Mouse (Mus musculus) v-Abl transformed pro-B cells (cell line): ENCODE results near the gene Tmem201.
"Not testable (repeated sequence)": the region's sequence is repeated elsewhere in the genome, so short reads cannot be mapped to it uniquely, and the experiment has no call there.

Source experiments
- in situ Hi-C, 2 experiments: fragments of 400-800 bp; cut with MboI; formaldehyde crosslinking; loops; one replicate each; pipeline ENCODE4 v1.15.1; 2025; ENCODE audit not compliant: unreplicated experiment in 2 of 2

Gene Tmem201

DNA sequence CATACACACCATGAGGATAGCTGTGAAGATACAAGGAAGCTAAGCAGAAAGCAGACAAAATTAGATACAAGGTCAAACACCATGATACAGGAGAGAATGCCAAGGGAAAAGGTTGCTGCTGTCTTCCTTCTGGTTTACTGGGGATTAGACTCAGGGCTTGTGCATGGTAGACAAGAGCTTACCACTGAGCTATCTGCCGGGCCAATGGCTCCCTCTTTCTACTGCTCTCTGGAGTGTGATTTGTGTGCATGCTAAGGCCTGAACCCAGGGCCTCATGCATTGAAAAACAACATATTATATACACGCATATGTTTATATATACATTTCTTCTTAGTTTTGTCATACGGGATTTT is 11.8 kb upstream of the Tmem201 start:
- in situ Hi-C loops: not testable (repeated sequence)

DNA sequence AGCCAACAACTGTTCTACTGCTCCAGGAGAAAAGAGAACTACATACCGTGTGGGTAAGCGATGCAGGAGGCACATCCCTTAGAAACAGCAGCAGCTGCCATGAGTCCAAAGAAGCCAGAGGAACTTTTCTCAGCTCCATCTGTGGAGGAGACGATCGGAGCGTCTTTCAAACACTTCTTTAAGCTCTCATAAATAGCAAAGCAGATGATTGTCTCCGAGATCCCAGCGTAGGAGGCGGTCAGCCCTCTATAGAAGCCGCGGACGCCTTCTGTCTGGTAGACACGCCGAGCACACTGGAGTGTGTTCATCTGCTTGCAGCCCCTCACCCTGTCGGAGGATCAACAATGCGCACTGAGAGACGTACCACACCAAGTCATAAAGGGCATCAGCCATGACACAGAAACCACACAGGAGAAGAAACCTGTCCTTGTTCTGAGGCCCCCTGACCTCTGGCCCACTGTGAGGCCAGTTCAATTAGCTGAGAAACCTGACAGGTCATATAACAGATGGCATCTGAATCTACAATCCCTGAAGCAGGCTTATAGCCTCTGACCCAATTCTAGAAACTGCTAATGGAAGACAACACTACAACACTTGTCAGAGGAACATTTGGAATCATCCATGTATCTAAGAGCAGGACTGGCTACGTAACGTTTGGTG is 11.3 kb upstream of the Tmem201 start:
- in situ Hi-C loops: no loop called here

DNA sequence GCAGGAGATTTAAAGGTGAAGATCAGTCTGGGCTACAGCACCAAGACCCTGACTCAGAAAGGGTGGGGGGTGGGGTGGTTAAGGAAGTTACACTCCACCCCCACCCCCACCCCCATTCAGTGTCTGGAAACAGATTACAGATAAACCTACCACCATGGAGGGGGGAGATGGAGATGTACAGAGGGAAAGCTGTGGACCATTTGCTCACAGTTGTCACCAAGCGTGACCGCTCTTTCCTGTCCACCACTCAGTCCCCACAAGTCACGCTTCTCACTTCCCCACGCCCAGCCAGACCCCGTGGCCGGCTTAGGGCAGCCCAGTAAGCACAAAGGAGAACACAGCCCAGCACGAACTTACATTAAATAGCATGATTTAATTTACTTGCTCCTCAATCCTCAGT is 6.3 kb upstream of the Tmem201 start:
- in situ Hi-C loops: no loop called here

DNA sequence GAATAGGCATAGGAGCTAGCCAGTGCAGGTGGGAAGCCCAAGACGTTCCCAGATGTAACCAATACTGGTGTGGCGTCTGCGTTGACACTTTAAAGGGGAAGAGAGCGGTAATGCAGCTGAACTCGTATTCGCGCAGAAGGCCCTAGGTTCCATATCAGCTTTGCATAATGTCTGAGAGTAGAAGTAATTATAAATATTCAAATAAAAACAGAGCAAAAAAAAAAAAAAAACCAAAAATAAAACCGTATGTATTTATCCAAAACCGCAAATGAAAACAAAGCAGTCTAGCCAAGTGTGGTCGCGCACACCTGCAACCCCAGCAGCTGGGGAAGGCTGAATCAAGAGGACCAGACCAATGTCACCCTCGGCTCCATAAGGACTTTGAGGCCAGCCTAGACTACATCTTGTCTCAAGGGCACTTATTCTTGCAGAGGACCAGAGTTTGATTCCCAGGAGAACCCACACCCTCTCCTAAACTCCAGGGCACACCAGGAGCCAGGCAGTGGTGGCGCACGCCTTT is 4.2 kb upstream of the Tmem201 start:
- in situ Hi-C loops: no loop called here

DNA sequence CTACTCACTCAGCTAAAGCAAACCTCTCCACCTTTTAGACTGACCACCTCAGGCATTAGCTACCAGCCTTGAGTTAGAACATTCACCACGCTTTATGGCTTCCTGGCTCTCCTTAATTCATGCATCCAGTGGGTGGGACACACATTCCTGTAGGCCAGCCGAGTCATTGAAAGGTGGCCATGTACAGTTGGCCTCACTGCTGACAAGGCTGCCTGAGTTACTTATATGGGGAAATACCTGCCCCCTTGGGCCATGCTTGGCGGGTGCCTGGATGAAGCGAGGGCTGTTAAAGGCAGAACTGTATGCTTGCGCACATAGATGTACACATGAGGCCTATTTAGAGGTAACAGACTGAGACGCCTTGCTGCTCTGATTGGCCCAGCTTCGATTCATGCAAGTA is 2.5 kb upstream of the Tmem201 start:
- in situ Hi-C loops: no loop called here

DNA sequence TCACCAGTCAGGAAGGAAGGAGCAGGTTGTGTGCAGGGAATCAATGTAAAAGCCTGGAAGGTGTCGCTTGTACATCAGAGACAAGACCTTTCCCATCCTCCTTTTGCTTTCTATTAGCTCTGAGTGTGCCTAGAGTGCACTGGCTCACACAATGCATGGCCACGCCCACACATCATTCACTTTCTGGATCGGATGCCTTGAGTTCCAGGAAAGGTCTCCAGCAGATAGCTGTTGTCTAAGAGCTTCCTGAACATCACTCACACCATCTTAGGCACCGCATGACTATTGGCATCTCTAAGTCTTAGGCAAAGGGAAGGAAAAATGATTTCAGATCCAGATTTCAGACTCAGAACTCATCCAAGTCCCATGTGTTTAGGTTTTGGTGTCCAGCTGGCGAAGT is 1.6 kb upstream of the Tmem201 start:
- in situ Hi-C loops: loop anchor here in 1 of 2 experiments (5.0 kb wide), 1 partner anchor 63 kb away; no protein-coding TSS in a partner anchor

DNA sequence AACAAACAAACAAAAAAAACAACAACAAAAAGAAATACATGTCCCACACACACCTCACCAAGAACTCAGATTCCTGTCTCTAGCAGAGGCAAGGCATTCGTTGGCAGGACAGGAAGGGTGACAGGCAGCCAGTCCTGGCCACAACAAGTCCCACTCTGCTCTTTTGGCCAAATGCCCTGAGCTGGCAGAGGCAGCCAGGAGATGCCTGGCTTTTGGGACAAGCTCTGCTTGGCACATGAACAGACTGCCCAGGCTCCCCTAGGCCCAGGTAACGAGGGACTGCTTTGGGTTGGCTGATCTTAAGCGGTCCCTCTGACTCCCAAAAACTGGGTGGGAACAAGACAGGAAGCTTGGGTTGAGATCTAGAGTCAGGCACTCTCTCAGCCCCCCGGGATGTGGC is 1.3 kb downstream of the Tmem201 start:
- in situ Hi-C loops: loop anchor here in 1 of 2 experiments (5.0 kb wide), 1 partner anchor 66 kb away; no protein-coding TSS in a partner anchor

DNA sequence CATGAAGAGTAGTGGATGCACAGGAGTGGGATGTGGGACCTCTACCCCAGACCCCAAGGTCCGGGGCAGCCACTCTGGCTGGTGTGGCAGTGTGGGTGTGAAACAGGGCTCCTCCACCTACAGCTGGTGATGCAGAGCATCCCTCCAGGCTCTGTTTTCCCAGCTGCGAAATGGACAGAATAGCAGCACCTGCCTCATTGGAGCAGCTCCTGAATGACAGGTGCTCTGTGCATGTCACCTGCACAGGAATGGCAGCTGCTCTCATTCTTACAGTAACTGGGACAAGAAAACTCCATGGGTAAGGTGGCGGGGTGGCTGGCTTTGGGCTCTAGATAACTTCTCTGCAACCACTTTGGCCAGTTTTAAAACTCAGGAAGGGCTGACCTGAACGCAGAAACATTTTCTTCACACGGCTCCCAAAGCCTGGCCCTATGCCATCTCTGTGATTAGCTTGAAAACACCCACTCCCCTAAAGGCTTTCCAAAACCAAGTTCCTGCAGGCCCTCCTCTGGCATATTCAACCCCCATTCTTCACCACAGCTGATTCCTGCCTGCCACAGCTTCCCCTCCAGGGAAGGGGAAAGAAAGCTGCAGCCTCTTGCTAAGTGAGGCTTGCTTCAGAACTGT is 2.1 kb downstream of the Tmem201 start:
- in situ Hi-C loops: loop anchor here in 1 of 2 experiments (5.0 kb wide), 1 partner anchor 67 kb away; no protein-coding TSS in a partner anchor

DNA sequence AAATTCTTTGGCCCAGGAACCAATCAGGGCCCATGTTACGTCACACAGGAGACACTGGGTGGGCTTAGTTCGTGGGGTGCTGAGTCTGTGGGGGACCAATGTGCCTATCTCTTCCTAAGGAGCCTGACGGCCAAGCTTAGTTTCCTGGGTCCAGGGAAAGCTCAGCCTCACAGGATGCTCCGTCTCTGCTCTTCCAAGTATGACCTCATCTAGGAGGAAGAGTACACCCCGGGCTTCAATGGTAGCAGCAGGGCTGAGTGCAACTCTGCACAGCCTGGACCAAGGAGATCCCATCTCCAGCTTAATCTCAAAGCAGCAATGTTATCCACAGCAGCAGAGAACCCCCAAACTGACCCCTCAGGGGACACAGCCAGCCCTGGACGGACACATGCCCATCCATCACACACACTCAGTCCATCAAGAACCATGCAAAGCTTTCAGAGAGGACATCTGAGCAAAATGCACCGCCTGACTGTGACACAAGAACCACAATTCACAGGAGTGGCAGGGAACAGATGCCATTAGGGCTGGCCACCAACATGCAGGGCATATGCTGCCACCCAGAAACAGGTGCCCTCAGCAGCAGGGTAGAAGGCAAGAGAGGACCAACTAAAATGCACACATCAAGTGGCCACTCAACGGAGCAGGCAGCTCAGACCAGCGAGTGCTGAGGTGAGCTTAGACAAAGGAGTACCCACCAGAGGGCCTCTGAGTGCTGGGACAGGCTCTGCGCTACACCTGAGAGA is 2.9 kb downstream of the Tmem201 start:
- in situ Hi-C loops: loop anchor here in 1 of 2 experiments (5.0 kb wide), 1 partner anchor 67 kb away; no protein-coding TSS in a partner anchor

DNA sequence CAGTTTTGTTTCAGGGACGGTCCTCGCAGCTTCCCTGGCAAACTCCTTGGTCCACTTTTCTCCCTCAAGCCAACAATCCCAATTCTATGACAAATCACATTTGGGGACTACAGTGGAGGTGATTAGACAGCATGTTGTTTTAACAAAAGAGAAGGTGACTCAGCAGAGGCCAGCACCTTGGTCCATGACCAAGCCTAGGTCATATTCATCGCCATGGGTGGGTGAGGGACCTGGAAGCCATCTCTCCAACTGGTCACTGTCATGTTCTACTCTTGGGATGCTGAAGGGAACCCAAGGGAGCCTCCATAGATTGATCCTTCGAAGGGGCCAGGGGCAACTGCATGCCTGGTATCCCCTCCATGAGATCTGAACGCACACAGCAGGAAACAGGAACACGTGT is 3.6 kb downstream of the Tmem201 start:
- in situ Hi-C loops: no loop called here

DNA sequence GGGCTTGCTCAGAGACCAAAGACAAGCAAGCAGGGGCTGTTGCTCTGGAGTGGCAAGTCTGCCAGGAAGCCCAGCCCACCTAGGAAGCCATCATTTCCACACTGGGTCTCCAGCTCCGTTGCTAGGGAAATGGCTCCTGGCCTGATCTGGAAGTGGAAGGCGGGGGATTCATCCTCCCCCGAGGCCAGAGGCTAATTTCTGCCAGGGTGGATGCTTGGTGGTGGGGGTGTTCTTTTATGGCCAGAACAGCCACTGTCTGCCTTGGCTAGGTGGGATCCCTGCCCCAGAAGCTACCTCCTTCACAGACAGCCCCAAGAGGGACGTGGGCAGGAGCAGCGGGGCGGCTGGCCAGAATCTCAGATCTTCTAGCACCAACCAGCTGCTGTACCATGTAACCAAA is 4.1 kb downstream of the Tmem201 start:
- in situ Hi-C loops: no loop called here

DNA sequence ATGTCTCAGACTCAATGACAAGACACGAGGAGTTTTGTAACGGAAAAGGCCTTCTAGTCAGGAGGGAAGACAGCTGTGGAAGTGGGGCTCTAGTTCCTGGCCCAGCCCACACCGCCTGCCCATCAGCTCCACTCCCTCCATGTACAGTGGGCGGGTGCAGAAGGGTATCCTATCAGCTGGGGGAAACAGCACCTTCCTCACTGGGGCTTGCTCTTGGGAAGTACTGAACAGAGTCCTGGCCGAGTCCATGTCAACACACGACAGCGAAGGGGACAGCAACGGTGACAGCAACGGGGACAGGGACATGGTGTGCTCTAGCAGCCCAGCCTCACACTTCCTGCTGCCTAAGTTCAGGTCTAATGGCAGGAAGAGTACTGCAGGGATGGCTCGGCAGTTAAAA is 5.0 kb downstream of the Tmem201 start:
- in situ Hi-C loops: no loop called here

DNA sequence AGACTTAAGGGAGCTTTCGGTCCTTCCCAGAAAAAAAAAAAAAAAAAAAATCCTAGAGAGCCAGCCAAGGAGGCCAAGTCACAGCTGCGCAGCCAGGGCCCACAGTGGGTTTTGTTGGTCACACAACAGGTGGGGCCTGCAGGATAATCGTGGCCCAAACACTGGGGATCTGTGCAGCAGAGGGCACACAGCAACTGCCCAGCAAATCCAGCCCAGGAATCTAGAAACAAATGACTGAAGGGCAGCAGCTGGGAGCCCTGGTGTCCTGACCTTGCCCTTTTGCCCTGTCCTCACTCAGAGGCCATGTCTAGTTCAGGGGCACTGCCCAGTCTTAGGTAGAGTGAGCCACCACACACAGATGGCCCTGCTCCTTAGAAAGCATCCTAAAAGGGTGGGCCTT is 5.5 kb downstream of the Tmem201 start:
- in situ Hi-C loops: no loop called here

DNA sequence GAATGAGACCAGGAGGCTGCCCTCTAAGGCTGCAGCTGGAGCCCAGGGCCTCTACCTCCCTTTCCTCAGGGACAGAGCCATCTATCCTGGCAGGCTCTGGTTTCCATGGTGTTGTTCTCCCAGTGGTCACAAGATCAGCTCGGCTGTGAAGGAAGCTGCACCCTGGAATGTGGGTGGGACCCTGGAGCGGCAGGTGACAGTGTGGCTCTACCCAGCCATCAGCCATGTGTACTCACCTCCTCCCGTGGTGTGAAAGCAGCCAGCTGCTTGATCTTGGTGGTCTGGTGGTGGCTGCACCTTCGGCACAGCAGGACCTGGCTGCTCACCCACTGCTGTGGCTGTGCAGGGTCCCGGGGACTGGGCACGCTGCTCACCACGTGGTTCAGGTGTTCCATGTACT is 7.0 kb downstream of the Tmem201 start:
- in situ Hi-C loops: no loop called here

DNA sequence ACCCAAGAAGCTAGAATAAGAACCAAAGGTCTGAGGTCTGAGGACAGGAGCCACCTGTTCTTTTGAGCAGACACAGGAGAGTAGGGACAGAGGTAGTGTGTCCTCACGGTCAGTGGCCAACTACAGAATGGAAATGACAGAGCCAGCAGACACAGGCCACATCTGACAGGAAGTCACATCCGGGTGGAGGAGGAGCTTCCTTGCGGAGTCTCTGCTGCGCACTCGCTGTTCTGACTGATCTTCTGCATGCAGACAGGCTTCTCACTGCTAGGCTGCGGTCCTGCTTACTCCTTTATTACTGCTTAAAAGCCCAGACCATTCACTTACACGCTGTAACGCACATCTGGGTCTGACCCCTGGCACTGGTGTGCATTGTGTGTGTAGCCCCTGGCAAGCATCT is 9.0 kb downstream of the Tmem201 start:
- in situ Hi-C loops: loop anchor here in 1 of 2 experiments (5.0 kb wide), 2 partner anchors 78 to 373 kb away; no protein-coding TSS in a partner anchor

DNA sequence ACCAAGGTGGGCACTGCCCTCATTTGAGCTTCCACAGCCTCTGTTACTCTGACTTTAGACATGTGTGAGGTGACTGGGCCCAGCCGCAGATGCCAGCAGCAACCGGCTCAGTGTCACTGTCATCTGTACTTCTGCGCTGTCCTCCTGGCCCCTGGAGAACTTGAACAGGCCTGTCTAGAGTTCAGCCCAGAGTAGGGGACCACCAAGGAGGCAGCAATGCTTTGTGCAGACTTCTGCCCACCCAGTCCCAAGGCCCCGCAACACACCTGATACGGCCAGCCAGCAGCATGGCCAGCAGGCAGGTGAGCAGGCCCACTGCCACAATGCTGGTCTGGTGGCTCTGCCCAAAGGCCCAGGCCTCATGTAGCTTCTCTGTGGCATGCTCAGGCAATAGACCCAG is 10.2 kb downstream of the Tmem201 start:
- in situ Hi-C loops: loop anchor here in 1 of 2 experiments (5.0 kb wide), 2 partner anchors 80 to 375 kb away; no protein-coding TSS in a partner anchor

DNA sequence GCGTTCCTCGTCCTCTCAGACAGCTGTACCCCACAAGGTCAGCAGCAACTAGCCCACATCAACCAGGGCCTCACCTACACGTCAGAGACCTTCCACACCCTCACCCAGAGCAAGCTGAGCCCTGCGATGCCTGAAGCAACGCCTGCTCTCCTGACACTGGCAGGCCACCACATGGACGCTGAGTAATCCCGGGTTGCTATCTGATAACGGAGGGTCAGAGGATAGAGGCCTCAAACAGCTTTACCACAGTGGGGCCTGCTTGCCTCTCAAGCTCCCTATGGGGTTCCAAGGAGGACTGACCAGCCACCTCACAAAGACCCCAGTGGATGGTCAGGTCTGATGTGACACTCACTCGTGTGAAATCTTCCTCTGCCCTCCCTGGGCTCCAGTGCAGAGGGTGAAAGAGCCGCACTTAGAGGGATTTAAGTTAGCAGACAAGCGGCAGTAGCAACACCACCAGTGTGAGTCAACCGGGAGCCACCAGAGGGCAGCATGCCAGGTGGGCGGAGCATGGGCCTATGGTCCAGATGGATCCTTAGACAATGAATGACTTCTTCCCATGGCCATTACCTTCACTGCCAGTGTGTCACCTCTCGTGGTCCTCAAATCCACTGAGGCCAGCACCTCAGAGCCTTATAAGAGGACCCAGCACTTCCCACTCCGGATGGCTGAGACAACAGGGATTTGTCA is 12.0 kb downstream of the Tmem201 start:
- in situ Hi-C loops: loop anchor here in 1 of 2 experiments (5.0 kb wide), 2 partner anchors 81 to 376 kb away; no protein-coding TSS in a partner anchor

DNA sequence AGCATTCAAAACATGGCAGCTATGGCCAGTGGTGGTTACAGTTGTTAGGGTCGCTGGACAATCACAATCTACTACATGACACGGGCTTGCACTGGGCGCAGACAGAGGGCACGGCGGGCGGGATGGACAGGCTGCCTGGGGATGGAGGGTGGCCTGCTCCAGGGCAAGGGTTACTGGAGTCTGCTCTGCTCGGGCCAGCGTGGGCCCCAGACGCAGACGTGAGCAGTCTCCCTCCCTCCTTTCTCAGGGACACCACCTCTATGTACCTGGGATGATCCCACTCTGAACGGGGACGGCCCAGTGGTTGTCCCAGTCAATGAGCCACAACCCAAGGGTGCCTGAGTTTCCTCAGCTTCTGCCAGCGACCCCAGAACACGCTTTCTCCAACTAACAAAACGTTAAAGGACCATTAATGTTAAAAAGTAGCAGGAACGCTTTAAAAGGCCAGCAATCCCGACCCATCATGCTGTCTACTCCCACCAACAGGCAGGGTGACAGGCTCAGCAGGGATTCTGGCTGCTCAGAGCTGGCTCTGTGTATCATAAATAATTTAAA is 12.9 kb downstream of the Tmem201 start:
- in situ Hi-C loops: loop anchor here (5.0 kb wide), 4 partner anchors 82 to 377 kb away; partner anchors contain the start of gene Spsb1 (in 1 of the 2)

DNA sequence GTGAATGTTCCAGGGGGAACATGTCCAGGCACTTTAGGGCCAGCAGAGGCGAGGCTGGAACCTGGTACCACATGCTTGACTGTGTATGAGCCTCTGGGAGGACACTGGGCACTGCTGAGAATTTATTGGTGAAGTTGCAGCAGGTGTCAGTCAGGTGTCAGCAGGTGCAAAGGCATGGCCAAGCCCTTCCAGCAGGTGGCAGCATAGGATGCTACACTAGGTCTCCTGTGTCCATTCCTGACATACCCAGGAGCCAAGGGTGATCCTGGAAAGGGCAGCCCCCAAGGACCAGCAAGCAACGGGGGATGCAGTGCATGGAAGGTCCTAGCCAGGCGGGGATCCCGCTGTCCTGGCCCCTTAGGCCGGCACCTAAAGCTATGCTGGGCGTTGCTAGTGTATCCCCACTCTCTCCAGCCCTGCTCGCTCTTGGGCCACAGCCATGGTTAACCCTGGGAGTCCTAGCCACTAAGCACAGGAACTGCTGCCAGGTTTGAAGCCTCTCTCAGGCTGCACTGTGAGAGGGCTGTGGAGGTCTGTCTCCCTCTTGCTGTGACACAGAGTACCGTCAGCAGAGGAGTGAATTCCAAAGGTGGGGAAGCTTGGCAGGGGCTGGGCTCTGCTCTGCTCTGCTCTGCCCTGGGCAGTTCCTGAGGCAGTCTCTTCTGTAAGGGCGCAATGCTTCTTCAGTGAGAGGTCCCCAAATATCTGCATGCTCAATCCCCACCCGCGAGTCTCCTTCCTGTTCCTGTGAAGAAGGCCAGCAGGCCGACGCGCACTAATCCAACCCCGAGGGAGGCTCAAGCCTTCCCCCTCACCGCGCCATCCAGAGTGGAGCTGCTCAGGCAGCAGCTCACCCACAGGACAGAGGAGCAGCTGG is 13.8 kb downstream of the Tmem201 start:
- in situ Hi-C loops: loop anchor here (5.0 kb wide), 3 partner anchors 233 to 378 kb away; partner anchors contain the start of gene Spsb1 (in 1 of the 2)
